Mouse (Mus musculus) kidney, postnatal 25 days (tissue): Measurements from ENCODE around the gene C2cd4b.

ENCODE experiments used
- DNase-seq, 2 experiments: peaks; one replicate each; pipeline ENCODE4 v3.0.0; 2021; ENCODE audit warnings: mixed read lengths in 2 of 2

Gene C2cd4b

GRCm38 (mm10) chr9:67759163-67759955 is at the start of gene C2cd4b:
Gene C2cd4b, plus strand, starts transcription at chr9:67759437.
- peak; percentile 21 to 60 for DNase-seq

- DNase-seq = peak; percentile 65 to 80
Measured at GRCm38 (mm10) chr9:67711051-67711877, 48.0 kb upstream of the C2cd4b start.

- DNase-seq = no peak
Measured at GRCm38 (mm10) chr9:67712146-67712545, 47.1 kb upstream of the C2cd4b start.

GRCm38 (mm10) chr9:67717081-67717480 is 42.2 kb upstream of the C2cd4b start:
- DNase-seq = no peak

DNA sequence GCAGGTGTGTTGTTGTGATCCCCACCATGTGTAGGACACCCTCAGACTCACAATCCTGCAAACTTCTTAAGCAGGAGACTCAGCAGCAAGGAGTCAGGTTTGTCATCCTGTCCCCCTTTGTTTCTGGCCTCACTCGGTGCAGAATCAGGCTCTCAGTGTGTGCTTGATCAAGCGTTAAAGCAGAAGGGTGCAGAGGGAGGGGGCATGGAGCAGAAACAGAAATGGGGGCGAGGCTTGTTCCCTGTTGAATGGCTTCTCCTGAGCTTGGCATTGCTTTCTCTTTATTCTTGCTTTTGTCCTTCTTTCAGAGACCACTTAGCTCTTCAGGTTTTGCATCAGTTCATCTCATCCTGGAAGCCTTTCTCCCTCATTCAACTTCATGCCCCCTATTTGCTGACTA is 40.6 kb upstream of the C2cd4b start:
- no peak for DNase-seq

DNA sequence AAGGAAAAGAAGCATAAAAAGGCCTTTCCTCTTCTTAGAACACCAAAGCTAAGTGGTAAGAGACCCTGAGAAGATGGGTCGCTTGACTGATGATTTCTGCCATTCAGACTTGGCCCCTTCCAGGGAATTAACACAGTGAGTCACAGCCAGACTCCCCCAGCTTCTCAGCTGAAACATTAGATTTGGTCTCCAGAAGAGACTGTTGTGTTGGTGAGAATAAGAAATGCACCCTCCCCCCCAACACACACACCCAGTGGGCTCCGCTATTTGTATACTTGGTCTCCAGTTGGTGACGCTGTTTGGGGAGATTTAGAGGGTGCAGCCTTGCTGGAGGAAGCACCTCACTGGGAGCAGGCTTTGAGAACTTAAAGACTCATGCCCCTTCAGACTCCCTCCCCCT is 39.1 kb upstream of the C2cd4b start:
- DNase-seq = no peak

DNA sequence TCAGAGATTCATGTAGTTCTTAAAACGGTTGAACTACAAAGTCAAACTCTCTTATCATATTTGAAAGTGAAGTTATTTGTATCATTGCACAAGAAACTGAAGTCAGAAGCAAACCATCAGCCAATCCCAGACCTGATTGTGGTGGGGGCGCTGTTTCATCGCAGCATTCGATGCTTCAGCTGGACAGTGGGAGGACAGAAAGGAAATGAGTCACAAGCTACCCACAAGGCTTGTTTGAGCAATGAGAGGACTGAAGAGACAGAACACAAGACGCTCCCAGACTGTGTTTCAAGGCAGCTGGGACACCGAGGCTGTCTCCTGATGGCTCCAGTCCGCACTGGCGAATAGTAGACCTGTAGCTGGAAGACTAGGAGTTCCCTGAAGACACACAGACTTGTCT is 36.9 kb upstream of the C2cd4b start:
- DNase-seq = no peak

- DNase-seq = no peak
Measured at GRCm38 (mm10) chr9:67725196-67725595, 34.0 kb upstream of the C2cd4b start.

- no peak for DNase-seq
Measured at GRCm38 (mm10) chr9:67733716-67734115, 25.5 kb upstream of the C2cd4b start.

DNA sequence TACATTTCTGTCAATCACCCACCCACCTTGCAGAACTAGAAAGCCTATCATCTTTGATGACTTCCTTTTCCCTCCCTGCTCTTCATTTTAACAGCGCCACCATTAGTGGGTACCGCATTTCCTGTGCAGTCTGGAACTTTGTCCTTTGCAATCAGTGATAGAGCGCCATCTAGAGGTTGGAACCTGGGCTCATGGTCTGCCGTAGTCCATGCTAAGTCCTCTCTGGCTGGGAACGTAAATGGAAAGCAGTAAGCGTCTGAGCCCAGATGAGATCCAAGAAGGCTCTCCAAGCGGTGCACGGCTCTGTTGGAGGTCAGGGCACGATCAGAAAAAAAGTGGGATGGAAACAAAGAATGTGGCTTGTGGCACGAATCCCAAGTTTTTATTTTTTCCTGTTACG is 23.8 kb upstream of the C2cd4b start:
- peak in 1 of 2 experiments; percentile 58 for DNase-seq

DNA sequence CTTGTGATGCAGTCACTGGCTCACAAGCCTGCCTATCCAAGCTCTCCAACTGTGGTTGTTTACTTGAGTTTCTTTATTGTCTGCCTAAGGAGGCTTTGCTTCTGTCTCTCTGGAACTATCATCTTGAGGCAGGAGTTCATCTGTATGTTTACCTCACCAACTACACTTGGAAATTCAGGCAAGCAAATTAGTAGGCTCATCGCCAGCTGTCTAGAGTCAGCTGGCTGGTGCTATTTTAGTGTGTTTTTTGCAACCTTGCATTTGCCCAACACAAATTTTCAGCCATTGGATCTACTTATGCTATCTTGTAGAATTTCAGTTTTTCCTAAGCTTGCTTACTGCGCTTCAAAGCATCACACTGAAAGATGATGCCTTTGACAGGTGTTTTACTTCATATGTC is 18.0 kb upstream of the C2cd4b start:
- no peak for DNase-seq

DNA sequence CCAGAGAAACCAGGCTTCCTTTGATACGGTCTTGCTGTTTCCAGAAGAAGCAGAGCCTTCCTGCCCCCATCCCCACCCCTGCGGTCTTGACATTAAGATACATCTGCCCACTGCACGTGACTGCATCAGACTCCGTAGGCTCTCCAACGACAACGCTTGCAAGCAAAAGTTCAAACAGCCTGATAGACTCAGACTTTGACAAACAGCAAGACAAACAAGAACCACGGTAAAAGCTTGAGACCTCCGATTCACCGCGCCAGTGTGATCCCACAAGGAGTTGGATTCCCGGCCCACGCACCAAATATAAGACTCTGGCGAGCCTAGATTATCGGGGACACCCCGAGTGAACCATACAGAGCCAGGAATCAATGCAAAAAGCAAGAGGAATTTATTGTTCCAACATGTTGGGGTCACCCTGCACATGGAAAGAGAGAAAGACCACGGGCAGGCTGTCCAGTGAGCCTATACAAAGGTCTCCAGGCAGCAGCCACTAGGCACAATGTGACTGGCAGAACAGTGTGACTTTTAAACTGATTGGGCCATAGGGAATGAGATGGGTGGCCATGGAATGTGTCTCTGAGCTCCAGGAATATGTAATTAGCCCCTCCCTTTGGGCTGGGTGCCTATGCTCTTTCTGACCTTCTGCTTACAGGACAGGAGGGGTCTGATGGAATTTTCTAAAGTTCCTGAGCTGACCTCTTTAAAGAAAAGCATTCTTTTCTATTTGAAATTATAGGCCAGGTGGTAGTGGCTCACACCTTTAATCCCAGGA is 5.6 kb upstream of the C2cd4b start:
- DNase-seq = no peak

DNA sequence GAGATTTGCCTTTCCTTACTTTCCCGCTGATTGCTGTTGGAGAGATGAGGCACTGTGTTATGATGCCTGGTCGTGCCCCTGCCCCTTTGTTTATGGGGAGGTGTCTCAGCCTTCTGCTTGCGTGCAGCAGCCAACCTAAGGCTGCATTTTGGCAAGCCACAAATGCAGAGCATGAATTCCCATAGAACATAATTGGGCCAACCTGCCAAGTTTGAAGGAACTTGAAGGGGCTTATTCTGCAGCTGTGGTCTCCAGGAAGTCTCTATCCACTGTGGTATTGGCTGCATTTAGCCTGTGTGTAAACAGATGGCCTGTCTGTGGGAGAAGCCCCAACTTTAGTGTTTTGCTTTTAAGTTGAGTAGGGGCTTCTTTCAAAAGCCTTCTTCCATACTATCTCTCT is 4.5 kb upstream of the C2cd4b start:
- no peak for DNase-seq

DNA sequence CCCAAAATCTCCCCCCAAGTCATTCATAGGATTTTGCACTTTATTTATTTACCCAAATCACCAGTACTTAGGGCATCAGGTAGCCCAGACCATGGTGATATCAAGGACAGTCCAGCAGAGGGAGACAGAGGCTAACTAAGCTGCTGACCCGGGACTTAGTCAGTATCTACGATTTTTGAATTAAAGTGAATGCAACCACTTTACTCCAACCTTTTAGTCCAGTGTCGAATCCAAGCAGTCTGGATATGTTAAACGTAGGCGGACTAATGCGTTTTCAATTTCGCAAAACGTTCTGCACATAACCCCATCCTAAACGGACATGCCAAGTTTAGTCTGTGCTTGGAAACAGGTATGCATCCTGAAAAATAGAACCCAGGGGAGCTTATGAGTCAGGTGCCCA is 551 bp upstream of the C2cd4b start:
- peak; percentile 64 to 73 for DNase-seq

GRCm38 (mm10) chr9:67759956-67760764 is 923 bp downstream of the C2cd4b start:
- DNase-seq = peak; percentile 6 to 43

DNA sequence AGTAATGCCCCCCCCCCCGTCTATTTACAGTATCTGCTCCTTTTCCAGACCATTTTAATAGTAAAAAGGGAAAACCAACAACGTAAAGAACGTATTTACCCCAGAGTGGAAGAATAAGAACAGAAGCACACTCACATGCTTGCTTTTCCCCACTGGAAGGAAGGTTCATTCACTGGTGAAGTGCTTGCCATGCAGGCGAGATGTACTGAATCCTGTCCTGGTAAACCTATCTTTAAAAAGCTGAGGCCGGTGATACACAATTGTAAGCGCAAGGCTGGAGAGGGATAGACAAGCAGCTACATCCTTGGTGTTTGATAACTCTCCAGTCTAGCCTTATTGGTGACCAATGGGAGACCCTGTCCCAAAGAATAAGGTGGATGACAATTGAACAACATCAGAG is 1.8 kb downstream of the C2cd4b start:
- no peak for DNase-seq

DNA sequence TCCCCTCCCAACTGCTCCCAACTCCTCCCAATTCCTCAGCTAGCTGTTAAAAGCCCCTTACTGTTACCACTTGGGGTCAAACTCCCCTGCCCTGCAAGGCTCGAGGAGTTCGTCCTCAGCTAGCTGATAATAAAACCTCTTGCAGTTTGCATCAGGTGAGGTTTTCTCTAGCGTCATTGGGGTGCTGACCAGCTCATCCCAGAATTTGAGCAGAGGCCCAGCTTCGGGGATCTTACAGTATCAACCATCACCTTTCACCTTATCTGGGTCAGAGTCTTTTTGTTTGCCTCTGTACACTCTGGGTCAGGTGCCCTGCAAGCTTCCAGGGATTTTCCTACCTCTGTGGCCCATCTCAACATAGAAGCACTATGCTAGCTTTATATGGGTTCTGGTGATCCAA is 4.1 kb downstream of the C2cd4b start:
- DNase-seq = no peak

GRCm38 (mm10) chr9:67766405-67766804 is 7.2 kb downstream of the C2cd4b start:
- no peak for DNase-seq

GRCm38 (mm10) chr9:67766948-67767347 is 7.7 kb downstream of the C2cd4b start:
- no peak for DNase-seq

DNA sequence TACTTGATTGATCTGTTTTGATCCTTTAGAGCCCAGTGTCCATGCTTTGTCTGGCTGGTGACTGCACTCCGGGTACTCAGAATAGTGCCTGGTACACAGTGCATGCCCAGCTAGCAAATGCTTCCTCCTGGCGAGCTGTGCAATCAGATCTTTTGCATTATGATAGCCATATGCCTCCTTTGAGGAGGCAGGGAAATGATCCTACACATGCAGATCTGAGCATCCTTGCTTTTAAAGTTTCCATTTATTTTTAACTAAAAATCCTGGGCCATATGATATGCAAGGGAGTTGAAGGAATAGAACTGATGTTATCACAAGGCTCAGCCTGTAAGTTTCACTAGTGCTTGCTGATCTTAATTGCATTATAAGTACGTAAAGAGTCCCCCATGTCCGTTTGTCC is 9.6 kb downstream of the C2cd4b start:
- no peak for DNase-seq

- DNase-seq = no peak
Measured at GRCm38 (mm10) chr9:67769401-67769800, 10.2 kb downstream of the C2cd4b start.

DNA sequence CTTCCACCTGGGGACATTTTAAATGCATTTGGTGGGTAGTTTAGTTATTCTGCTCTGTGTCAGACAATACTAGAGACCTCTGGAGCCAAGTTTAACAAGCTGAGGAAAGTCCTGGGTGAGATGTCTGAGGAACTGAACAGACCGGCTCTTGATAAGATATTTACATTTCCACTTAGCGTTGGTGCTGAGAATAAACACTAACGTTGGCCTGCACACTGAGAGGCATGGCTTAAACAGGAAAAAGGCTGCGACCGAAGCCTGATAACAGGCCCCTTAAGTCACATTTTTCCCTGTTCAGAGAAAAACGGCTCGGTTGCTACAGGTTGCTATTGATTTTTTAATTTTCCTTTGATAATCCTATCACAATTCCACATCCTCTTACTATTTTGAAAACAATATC is 12.1 kb downstream of the C2cd4b start:
- no peak for DNase-seq
